Mouse (Mus musculus) liver, embryonic 14.5 days (tissue): ENCODE measurements around the gene Tex26. TPM values are rescaled to one million over a fixed set of nuclear protein-coding genes. Genes with fewer than 3 reads are reported as not detected.

Experiments used
- ATAC-seq: fragments of 200-750 bp; cut with Nextera tagmentation; 2 replicates; pipeline ENCODE4 v1.8.0; 2017; ENCODE audit warnings: moderate number of reproducible peaks, mild to moderate bottlenecking, moderate library complexity; ENCODE audit not compliant: insufficient read depth
- DNase-seq, 3 experiments: peaks; one replicate each; pipeline ENCODE4 v3.0.0-alpha.2; 2012 to 2013; ENCODE audit warnings: low read depth in 3 of 3, low spot score in 3 of 3
- H3K27ac ChIP-seq: fragments of 300-500 bp; sonication (generic); 2 replicates; pipeline ENCODE4 v1.5.1; 2014; ENCODE audit warnings: moderate library complexity, mild to moderate bottlenecking, control low read depth, inconsistent platforms
- H3K27me3 ChIP-seq: fragments of 300-500 bp; sonication (generic); 2 replicates; pipeline ENCODE4 v1.6.1; 2014; ENCODE audit warnings: mild to moderate bottlenecking, low read length, moderate library complexity; ENCODE audit not compliant: control insufficient read depth, insufficient read depth
- H3K36me3 ChIP-seq: fragments of 300-500 bp; sonication (generic); replicated peaks from 2 replicates; pipeline ENCODE4 v1.6.1; 2014; ENCODE audit warnings: low read depth; ENCODE audit not compliant: control insufficient read depth, insufficient read depth
- H3K4me1 ChIP-seq, 2 experiments: fragments of 200-500 bp in 1 of 2; fragments of 300-500 bp in 1 of 2; sonication (generic) in 1 of 2; replicated peaks; 2 replicates each; pipeline ENCODE4 v1.6.1; 2012 to 2014; ENCODE audit warnings: antibody characterized with exemption in 1 of 2, inconsistent platforms in 1 of 2, low read length in 1 of 2; ENCODE audit not compliant: control insufficient read depth in 2 of 2, insufficient read depth in 2 of 2
- H3K4me2 ChIP-seq: fragments of 300-500 bp; sonication (generic); 2 replicates; pipeline ENCODE4 v1.6.1; 2014; ENCODE audit warnings: low read depth, mild to moderate bottlenecking, control low read depth, moderate library complexity
- H3K4me3 ChIP-seq, 2 experiments: fragments of 200-500 bp in 1 of 2; fragments of 300-500 bp in 1 of 2; sonication (generic) in 1 of 2; 2 replicates each; pipeline ENCODE4 v1.5.1; 2012 to 2014; ENCODE audit warnings: low read depth in 2 of 2, low read length in 2 of 2, mild to moderate bottlenecking in 2 of 2, control low read depth in 1 of 2, inconsistent platforms in 1 of 2, moderate library complexity in 1 of 2; ENCODE audit not compliant: insufficient read depth in 1 of 2
- H3K9ac ChIP-seq: fragments of 300-500 bp; sonication (generic); replicated peaks from 2 replicates; pipeline ENCODE4 v1.6.1; 2014; ENCODE audit warnings: mild to moderate bottlenecking, control low read depth, moderate library complexity
- H3K9me3 ChIP-seq: fragments of 300-500 bp; sonication (generic); 2 replicates; pipeline ENCODE4 v1.6.1; 2016; ENCODE audit warnings: low read length, mixed read lengths; ENCODE audit not compliant: control insufficient read depth
- CTCF ChIP-seq: IDR thresholded peaks from 2 replicates; pipeline ENCODE4 v1.5.1; 2016; ENCODE audit warnings: antibody characterized with exemption, low read depth, control low read depth
- EP300 ChIP-seq: IDR thresholded peaks from 2 replicates; pipeline ENCODE4 v1.6.1; 2016; ENCODE audit warnings: antibody characterized with exemption, low read depth
- WGBS: fragments of 180-500 bp; shearing (Covaris S2); extraction: QIAGEN DNeasy Blood & Tissue Kit; methylation state at CpG from one replicate; pipeline ENCODE4 v1.1.7; 2014; ENCODE audit not compliant: insufficient replicate concordance; 5-methylcytosine and 5-hydroxymethylcytosine counted together
- polyA plus RNA-seq, 2 experiments: library from polyadenylated mRNA; depleted of rRNA in 1 of 2; stranded (reverse) in 1 of 2; unstranded in 1 of 2; fragments of >200 nt; fragmentation: Nextera tagmentation in 1 of 2; extraction: Ambion mirVana in 1 of 2; gene quantifications; 2 replicates each; pipeline versions ENCODE4 v1.2.1 to v1.2.3; 2012 to 2014

Tex26 gene
- polyA plus RNA-seq, 2 experiments = 0.30 TPM; not detected in 1

DNA sequence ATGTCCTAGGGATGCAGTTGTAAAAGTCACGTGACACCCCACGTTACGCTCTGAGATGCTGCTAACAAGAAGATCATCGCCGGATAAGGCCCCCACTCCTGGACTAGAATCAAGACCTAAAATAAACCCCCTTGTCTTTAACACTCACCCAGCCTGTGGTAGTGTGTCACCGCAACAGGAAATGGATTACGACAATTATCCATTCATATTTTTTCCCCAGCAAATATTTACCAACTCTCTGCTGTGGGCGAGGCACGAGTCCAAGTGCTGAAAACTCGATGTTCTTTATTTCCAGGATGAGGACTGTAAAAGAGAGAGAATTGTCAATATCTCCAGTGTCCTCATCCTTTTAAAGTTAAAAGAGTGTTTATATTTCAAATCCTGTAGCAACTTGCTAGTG, 37.4 kb upstream of the Tex26 start:
- Histone ChIP-seq H3K27ac (no peak overlapping the region), H3K27me3 (no peaks in the 10 kb centered on the region), H3K4me2 (no peak overlapping the region), H3K9me3 (no peaks in the 10 kb centered on the region), H3K36me3 (no peaks in the 10 kb centered on the region), H3K4me3 (no peak overlapping the region), H3K9ac (no peak overlapping the region), H3K4me1 (peaks cover 0 to 4% of the 10 kb centered on the region in 2 experiments; a peak in 1 of 4 replicates)
- TF ChIP-seq CTCF = no peak
- no peak for TF ChIP-seq EP300
- 75% methylated on average over 10 of the region's 10 CpGs for WGBS
- ATAC-seq (no peak), DNase-seq (no peak)

DNA sequence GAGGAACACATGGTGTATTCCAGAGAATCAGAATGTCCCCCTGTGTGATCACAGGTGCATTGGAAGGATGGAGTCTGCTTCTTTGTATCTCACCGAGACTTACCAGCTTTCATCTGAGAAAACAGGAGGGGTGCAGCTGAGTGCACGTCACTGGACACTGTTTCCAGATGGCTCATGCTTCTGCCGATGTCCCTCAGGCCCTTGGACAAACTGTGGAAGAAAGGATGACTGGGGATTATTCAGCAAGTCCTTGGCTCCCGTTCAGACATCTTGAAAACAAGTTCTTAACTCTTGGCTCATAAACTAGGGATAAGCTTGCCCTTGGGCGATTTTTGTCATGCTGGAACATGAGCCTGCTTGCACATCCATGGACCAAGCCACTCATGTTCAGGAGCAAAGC, 36.1 kb upstream of the Tex26 start:
- Histone ChIP-seq H3K4me3 (no peak overlapping the region), H3K4me1 (peaks cover 0 to 4% of the 10 kb centered on the region in 2 experiments; a peak in 1 of 4 replicates), H3K9ac (no peak overlapping the region), H3K27me3 (no peaks in the 10 kb centered on the region), H3K9me3 (no peaks in the 10 kb centered on the region), H3K4me2 (no peak overlapping the region), H3K27ac (no peak overlapping the region), H3K36me3 (no peaks in the 10 kb centered on the region)
- DNase-seq (no peak), ATAC-seq (no peak)
- WGBS = 63% methylated on average over 5 of the region's 5 CpGs
- TF ChIP-seq EP300 (no peak), CTCF (no peak)

DNA sequence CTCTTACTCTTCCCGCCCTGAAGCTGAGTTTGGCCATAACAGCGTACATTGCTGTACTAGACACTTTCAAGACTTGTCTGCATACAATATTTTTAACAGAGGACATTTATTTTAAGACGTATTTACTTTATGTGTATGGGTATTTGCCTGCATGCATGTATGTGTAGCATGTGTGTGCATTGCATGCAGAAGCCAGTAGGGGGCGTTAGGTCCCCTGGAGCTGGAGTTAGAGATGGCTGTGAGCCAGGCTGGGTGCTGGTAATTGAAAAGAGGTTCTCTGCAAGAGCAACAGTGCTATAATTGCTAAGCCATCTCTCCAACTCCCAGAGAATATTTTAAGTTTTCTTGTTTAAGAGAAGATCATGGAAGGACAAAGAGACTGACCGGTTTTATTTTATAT, 34.8 kb upstream of the Tex26 start:
- 68% methylated on average over 5 of the region's 5 CpGs for WGBS
- no peaks in the 10 kb centered on the region for H3K4me1 ChIP-seq
- no peaks in the 10 kb centered on the region for H3K27me3 ChIP-seq
- no peak overlapping the region for H3K27ac ChIP-seq
- DNase-seq (no peak), ATAC-seq (no peak)
- H3K9me3 ChIP-seq = no peaks in the 10 kb centered on the region
- no peaks in the 10 kb centered on the region for H3K36me3 ChIP-seq
- no peak overlapping the region for H3K4me3 ChIP-seq
- no peak overlapping the region for H3K4me2 ChIP-seq
- no peak overlapping the region for H3K9ac ChIP-seq
- no peak for TF ChIP-seq EP300
- TF ChIP-seq CTCF = no peak

DNA sequence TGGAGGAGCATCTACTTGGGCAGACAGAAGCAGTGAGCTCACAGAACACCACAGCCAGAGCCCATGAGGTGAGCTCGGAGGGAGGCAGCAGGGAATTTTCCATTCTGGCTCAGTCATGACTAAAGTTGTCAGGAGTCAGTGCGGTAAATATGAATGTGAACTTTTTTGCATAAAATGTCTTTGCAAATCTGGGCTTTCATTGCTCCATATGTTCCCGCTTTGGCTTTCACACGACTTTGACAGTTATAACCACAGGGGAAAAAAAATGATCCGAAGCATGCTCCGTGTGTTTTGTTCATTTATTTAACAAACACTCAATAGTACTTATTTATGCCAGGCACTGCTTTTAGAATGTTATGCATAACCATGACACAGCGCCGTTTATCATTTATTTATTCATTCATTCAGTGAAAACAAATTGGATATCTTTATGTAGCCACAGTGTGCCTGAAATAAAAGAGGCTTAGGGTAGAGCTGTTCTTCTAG, 32.6 kb upstream of the Tex26 start:
- Histone ChIP-seq H3K4me3 (no peak overlapping the region), H3K27ac (no peak overlapping the region), H3K27me3 (peaks cover 5% of the 10 kb centered on the region), H3K4me2 (no peak overlapping the region), H3K36me3 (no peaks in the 10 kb centered on the region), H3K9me3 (no peaks in the 10 kb centered on the region), H3K9ac (no peak overlapping the region), H3K4me1 (no peaks in the 10 kb centered on the region)
- TF ChIP-seq CTCF (no peak), EP300 (no peak)
- 73% methylated on average over 8 of the region's 8 CpGs for WGBS
- DNase-seq = no peak
- no peak for ATAC-seq

DNA sequence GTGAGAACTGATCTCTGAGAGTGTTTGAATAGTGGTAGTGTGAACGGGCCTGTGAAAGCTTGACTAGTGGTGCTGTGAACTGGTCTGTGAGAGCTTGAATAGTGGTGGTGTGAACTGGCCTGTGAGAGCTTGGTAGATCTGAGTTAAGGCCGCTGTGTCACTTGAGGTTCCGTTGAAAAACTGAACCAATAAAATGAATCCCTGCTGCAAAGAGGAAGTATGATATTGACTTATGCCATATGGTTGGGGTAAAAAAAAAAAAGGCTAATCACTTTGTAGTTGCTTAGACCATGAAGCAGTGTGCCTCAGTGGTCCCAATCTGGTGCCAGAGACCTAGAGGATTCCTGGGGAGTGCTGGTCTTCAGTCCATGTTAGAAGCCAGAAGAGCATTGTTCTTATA, 30.0 kb upstream of the Tex26 start:
- Histone ChIP-seq H3K27ac (no peak overlapping the region), H3K4me3 (no peak overlapping the region), H3K4me2 (no peak overlapping the region), H3K9ac (no peak overlapping the region), H3K4me1 (no peaks in the 10 kb centered on the region), H3K27me3 (peaks cover 5% of the 10 kb centered on the region), H3K9me3 (no peaks in the 10 kb centered on the region), H3K36me3 (no peaks in the 10 kb centered on the region)
- DNase-seq (no peak), ATAC-seq (no peak)
- TF ChIP-seq EP300 (no peak), CTCF (no peak)
- 48% methylated on average over 3 of the region's 3 CpGs for WGBS
